Mouse (Mus musculus): ENCODE results near the gene Cabp4.

- TF ChIP-seq GATA1 (IDR thresholded peaks at IDR 0.05; ENCODE audit: borderline replicate concordance, low read length) (no peak), FLI1 (IDR thresholded peaks at IDR 0.05; ENCODE audit: low read length) (no peak)
These were observed 7.0 kb upstream of the Cabp4 start for GRCm38 (mm10) chr19:4150567-4151487.
